Mouse (Mus musculus) limb, embryonic 14.5 days (tissue): ENCODE measurements around the gene Mmel1. TPM values are rescaled to one million over a fixed set of nuclear protein-coding genes. Genes with fewer than 3 reads are reported as not detected.

Experiments
- ATAC-seq: fragments of 200-750 bp; cut with Nextera tagmentation; 2 replicates; pipeline ENCODE4 v1.8.0; 2017; ENCODE audit warnings: low read depth, moderate number of reproducible peaks, moderate TSS enrichment; ENCODE audit not compliant: low FRiP score
- DNase-seq: peaks from one replicate; pipeline ENCODE4 v3.0.0-alpha.2; 2015; ENCODE audit warnings: low spot score
- H3K27ac ChIP-seq: fragments of 300-500 bp; sonication (generic); replicated peaks from 2 replicates; pipeline ENCODE4 v1.5.1; 2014; ENCODE audit warnings: low read depth, mild to moderate bottlenecking, low read length, moderate library complexity, mixed read lengths
- H3K27me3 ChIP-seq: fragments of 300-500 bp; sonication (generic); 2 replicates; pipeline ENCODE4 v1.6.1; 2014; ENCODE audit warnings: low read length, mixed read lengths; ENCODE audit not compliant: control insufficient read depth, insufficient read depth
- H3K36me3 ChIP-seq: fragments of 300-500 bp; sonication (generic); 2 replicates; pipeline ENCODE4 v1.6.1; 2014; ENCODE audit warnings: mild to moderate bottlenecking, low read length, moderate library complexity, mixed read lengths; ENCODE audit not compliant: control insufficient read depth, insufficient read depth
- H3K4me1 ChIP-seq: fragments of 300-500 bp; sonication (generic); 2 replicates; pipeline ENCODE4 v1.6.1; 2014; ENCODE audit warnings: antibody characterized with exemption, low read length, mixed read lengths; ENCODE audit not compliant: control insufficient read depth, insufficient read depth
- H3K4me2 ChIP-seq: fragments of 300-500 bp; sonication (generic); replicated peaks from 2 replicates; pipeline ENCODE4 v1.6.1; 2014; ENCODE audit warnings: low read depth, mild to moderate bottlenecking, low read length, moderate library complexity; ENCODE audit not compliant: severe bottlenecking
- H3K4me3 ChIP-seq: fragments of 300-500 bp; sonication (generic); replicated peaks from 2 replicates; pipeline ENCODE4 v1.5.1; 2014; ENCODE audit warnings: low read length
- H3K9ac ChIP-seq: fragments of 300-500 bp; sonication (generic); 2 replicates; pipeline ENCODE4 v1.6.1; 2014; ENCODE audit warnings: mild to moderate bottlenecking, low read depth, low read length, moderate library complexity; ENCODE audit not compliant: severe bottlenecking
- H3K9me3 ChIP-seq: fragments of 300-500 bp; sonication (generic); 2 replicates; pipeline ENCODE4 v1.6.1; 2016; ENCODE audit warnings: low read length; ENCODE audit not compliant: control insufficient read depth
- POLR2A ChIP-seq: fragments of 200-500 bp; IDR thresholded peaks from 2 replicates; pipeline ENCODE4 v1.8.0; 2012; ENCODE audit warnings: inconsistent platforms, mild to moderate bottlenecking, moderate library complexity, borderline replicate concordance; ENCODE audit not compliant: insufficient read depth, insufficient read length; ENCODE audit errors: extremely low read depth
- WGBS: fragments of 180-500 bp; shearing (Covaris S2); extraction: QIAGEN DNeasy Blood & Tissue Kit; methylation state at CpG from one replicate; pipeline ENCODE4 v1.1.7; 2014; 5-methylcytosine and 5-hydroxymethylcytosine counted together
- polyA plus RNA-seq, 2 experiments: library from polyadenylated mRNA; depleted of rRNA in 1 of 2; stranded (reverse) in 1 of 2; unstranded in 1 of 2; fragments of >200 nt; fragmentation: Nextera tagmentation in 1 of 2; extraction: Ambion mirVana in 1 of 2; gene quantifications; 2 replicates each; pipeline versions ENCODE4 v1.2.1 to v1.2.3; 2012 to 2014

Mmel1 gene
- polyA plus RNA-seq, 2 experiments = 0.10 to 0.11 TPM

GRCm38 (mm10) chr4:154856882-154857281 lies 12.5 kb upstream of the Mmel1 start:
- no peak for ATAC-seq
- WGBS = 86% methylated on average over 7 of the region's 7 CpGs
- Histone ChIP-seq H3K27ac (no peak overlapping the region), H3K9ac (no peak overlapping the region), H3K4me2 (peak overlapping the region; percentile 89), H3K9me3 (0 out of 2 replicates have a peak, but pooled peaks cover 3% of the 10 kb centered on the region), H3K27me3 (peaks cover 27% of the 10 kb centered on the region), H3K36me3 (no peaks in the 10 kb centered on the region), H3K4me1 (no peaks in the 10 kb centered on the region), H3K4me3 (peak overlapping the region; percentile 49; the same call in 1 of the 2 replicates)
- DNase-seq = no peak
- no peak for TF ChIP-seq POLR2A

GRCm38 (mm10) chr4:154857366-154858240 lies 11.8 kb upstream of the Mmel1 start:
- ATAC-seq = no peak
- TF ChIP-seq POLR2A = no peak
- no peak overlapping the region for H3K27ac ChIP-seq
- 0 out of 2 replicates have a peak, but pooled peaks cover 3% of the 10 kb centered on the region for H3K9me3 ChIP-seq
- no peak overlapping the region; the same call in 1 of the 2 replicates for H3K9ac ChIP-seq
- H3K4me3 ChIP-seq = no peak overlapping the region
- no peak overlapping the region for H3K4me2 ChIP-seq
- 73% methylated on average over 10 of the region's 10 CpGs for WGBS
- no peaks in the 10 kb centered on the region for H3K36me3 ChIP-seq
- no peak for DNase-seq
- peaks cover 27% of the 10 kb centered on the region for H3K27me3 ChIP-seq
- H3K4me1 ChIP-seq = no peaks in the 10 kb centered on the region

GRCm38 (mm10) chr4:154858601-154859000 lies 10.8 kb upstream of the Mmel1 start:
- Histone ChIP-seq H3K9me3 (0 out of 2 replicates have a peak, but pooled peaks cover 3% of the 10 kb centered on the region), H3K4me2 (no peak overlapping the region), H3K4me1 (no peaks in the 10 kb centered on the region), H3K4me3 (no peak overlapping the region), H3K27me3 (peaks cover 27% of the 10 kb centered on the region), H3K36me3 (no peaks in the 10 kb centered on the region), H3K27ac (no peak overlapping the region), H3K9ac (no peak overlapping the region)
- no peak for ATAC-seq
- TF ChIP-seq POLR2A = no peak
- DNase-seq = no peak
- 73% methylated on average over 3 of the region's 3 CpGs for WGBS

GRCm38 (mm10) chr4:154861967-154862366 lies 7.4 kb upstream of the Mmel1 start:
- H3K4me1 ChIP-seq = peaks cover 13% of the 10 kb centered on the region
- H3K9ac ChIP-seq = no peak overlapping the region
- H3K27me3 ChIP-seq = no peaks in the 10 kb centered on the region
- no peak for ATAC-seq
- WGBS = 77% methylated on average over 5 of the region's 5 CpGs
- H3K27ac ChIP-seq = no peak overlapping the region
- no peaks in the 10 kb centered on the region for H3K36me3 ChIP-seq
- H3K4me2 ChIP-seq = no peak overlapping the region
- DNase-seq = no peak
- 0 out of 2 replicates have a peak, but pooled peaks cover 2% of the 10 kb centered on the region for H3K9me3 ChIP-seq
- TF ChIP-seq POLR2A = no peak
- H3K4me3 ChIP-seq = no peak overlapping the region

GRCm38 (mm10) chr4:154863436-154863935 lies 5.9 kb upstream of the Mmel1 start:
- ATAC-seq = no peak
- TF ChIP-seq POLR2A = no peak
- DNase-seq = no peak
- peaks cover 13% of the 10 kb centered on the region for H3K4me1 ChIP-seq
- H3K27me3 ChIP-seq = no peaks in the 10 kb centered on the region
- no peak overlapping the region; the same call in 1 of the 2 replicates for H3K4me2 ChIP-seq
- H3K4me3 ChIP-seq = no peak overlapping the region
- no peaks in the 10 kb centered on the region for H3K36me3 ChIP-seq
- peak overlapping the region; percentile 84 for H3K27ac ChIP-seq
- 85% methylated on average over 3 of the region's 3 CpGs for WGBS
- no peak overlapping the region for H3K9ac ChIP-seq
- H3K9me3 ChIP-seq = no peaks in the 10 kb centered on the region
